Mouse (Mus musculus): ENCODE results near the gene Cdk5rap1. TPM values are rescaled to one million over a fixed set of nuclear protein-coding genes. Genes with fewer than 3 reads are reported as not detected.
"Not testable (repeated sequence)": the region's sequence is repeated elsewhere in the genome, so short reads cannot be mapped to it uniquely, and the experiment has no call there.

Cdk5rap1 gene
- polyA plus RNA-seq, 1 experiment from 2014 or later, result 15.8 TPM

DNA sequence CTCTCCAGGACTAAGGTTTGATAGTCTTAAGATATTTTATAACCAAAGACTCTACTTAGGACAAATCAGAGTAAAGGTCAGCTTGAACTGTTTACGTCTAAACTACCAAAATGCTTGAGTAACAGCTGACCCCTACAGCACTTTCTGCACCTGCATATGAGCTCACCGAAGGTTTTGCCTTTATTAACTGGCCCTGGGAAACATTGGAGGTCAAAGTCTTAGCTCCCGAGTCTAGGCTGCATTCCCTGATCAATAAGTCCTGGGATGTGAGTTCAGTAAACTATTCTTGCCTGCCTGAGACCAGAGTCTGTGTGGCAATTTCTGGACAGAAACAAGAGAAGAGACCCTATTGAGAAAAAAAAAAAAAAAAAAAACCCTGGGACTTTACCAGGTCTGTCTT lies 24.7 kb downstream of the Cdk5rap1 start:
- H3K36me3 ChIP-seq (ENCODE audit: control insufficient read depth, insufficient read depth, low read length), result no peaks in the 10 kb centered on the region
- no peak for DNase-seq (ENCODE audit: low spot score)

DNA sequence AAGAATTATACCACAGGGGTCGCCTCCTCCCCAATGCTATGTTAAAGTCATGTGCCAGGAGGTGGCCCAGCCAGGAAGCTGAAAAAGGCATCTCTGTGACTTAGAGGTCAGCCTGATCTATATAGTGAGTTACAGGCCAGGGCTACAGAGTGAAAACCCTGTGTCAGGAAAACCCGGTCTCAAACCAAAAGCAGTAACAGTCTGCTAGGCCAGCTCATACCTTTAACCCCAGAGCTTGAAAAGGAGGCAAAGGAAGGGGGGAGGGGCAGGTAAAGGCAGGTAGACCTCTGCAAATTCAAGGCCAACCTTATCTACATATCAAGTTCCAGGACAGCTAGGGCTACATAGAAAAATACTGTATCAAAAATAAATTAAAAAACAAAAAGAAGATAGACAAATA lies 33.5 kb downstream of the Cdk5rap1 start:
- Histone ChIP-seq H3K4me1 (replicated peaks; ENCODE audit: control insufficient read depth, insufficient read depth, low read length) (no peaks in the 10 kb centered on the region), H3K4me2 (replicated peaks; ENCODE audit: low read depth, low read length) (no peak overlapping the region), H3K9ac (ENCODE audit: low read depth, low read length) (no peak overlapping the region), H3K4me3 (ENCODE audit: low read depth, low read length) (no peak overlapping the region), H3K9me3 (ENCODE audit: control insufficient read depth, low read length) (no peaks in the 10 kb centered on the region), H3K27me3 (ENCODE audit: control insufficient read depth, insufficient read depth, low read length) (no peaks in the 10 kb centered on the region), H3K36me3 (ENCODE audit: control insufficient read depth, insufficient read depth, low read length) (no peaks in the 10 kb centered on the region), H3K27ac (ENCODE audit: low read depth, low read length) (no peak overlapping the region)
- ATAC-seq (ENCODE audit: low FRiP score), result no peak
- no peak for DNase-seq (ENCODE audit: low spot score)
- 63% methylated on average over 2 of the region's 2 CpGs for WGBS

More for the DNA sequence above, 24.7 kb downstream of the Cdk5rap1 start:
- 90% methylated on average over 3 of the region's 3 CpGs for WGBS
- Histone ChIP-seq H3K4me3 (ENCODE audit: low read depth, low read length) (no peak overlapping the region), H3K27ac (ENCODE audit: low read depth, low read length) (no peak overlapping the region), H3K4me2 (replicated peaks; ENCODE audit: low read depth, low read length) (no peak overlapping the region), H3K4me1 (replicated peaks; ENCODE audit: control insufficient read depth, insufficient read depth, low read length) (no peaks in the 10 kb centered on the region), H3K27me3 (ENCODE audit: control insufficient read depth, insufficient read depth, low read length) (no peaks in the 10 kb centered on the region), H3K9me3 (ENCODE audit: control insufficient read depth, low read length) (no peaks in the 10 kb centered on the region), H3K9ac (ENCODE audit: low read depth, low read length) (no peak overlapping the region)
- ATAC-seq (ENCODE audit: low FRiP score), result no peak

DNA sequence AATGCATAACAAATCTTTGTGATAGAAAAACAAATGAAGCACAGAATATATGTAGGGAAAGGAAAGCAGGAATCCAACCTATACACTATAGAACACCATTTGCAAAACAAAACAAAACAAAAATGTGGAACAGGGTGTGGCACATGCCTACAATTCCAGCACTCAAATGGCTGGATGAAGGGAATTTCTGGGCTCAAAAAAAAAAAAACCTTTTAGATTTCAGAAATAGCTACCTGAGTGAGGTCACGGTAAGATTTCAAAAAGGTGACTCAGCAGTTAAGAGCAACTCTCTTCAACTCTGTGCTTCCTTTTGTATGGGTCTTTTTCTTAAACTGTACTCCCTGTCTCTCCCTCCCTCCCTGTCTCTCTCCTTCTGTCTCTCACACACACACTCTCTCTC lies 34.6 kb downstream of the Cdk5rap1 start:
- Histone ChIP-seq H3K4me1 (replicated peaks; ENCODE audit: control insufficient read depth, insufficient read depth, low read length) (no peaks in the 10 kb centered on the region), H3K36me3 (ENCODE audit: control insufficient read depth, insufficient read depth, low read length) (no peaks in the 10 kb centered on the region), H3K9me3 (ENCODE audit: control insufficient read depth, low read length) (no peaks in the 10 kb centered on the region), H3K9ac (ENCODE audit: low read depth, low read length) (no peak overlapping the region), H3K4me2 (replicated peaks; ENCODE audit: low read depth, low read length) (no peak overlapping the region), H3K27me3 (ENCODE audit: control insufficient read depth, insufficient read depth, low read length) (no peaks in the 10 kb centered on the region), H3K4me3 (ENCODE audit: low read depth, low read length) (no peak overlapping the region), H3K27ac (ENCODE audit: low read depth, low read length) (no peak overlapping the region)
- WGBS, result 74% methylated on average over 1 of the region's 1 CpGs
- DNase-seq (ENCODE audit: low spot score), result no peak
- no peak for ATAC-seq (ENCODE audit: low FRiP score)

DNA sequence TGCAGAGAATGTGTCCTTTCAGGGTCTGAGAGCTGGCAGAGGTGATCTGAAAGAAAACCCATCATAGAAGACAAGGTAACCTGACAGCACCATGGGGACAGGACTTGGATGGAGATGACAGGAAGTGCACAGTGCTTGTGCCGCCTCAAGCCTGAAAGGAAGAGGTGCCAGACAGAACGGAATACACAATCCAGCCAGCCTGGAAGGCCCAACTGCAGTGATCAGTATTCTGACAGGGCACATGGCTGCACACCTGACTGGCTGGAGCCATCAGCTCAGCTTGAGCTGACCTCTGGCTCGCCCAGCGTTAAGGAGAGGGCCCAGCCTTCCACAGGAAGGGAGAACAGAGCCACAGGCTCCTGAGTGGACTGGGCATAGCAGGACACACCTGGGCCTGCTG lies 37.2 kb downstream of the Cdk5rap1 start:
- ATAC-seq (ENCODE audit: low FRiP score) (no peak), DNase-seq (ENCODE audit: low spot score) (no peak)
- no peaks in the 10 kb centered on the region for H3K36me3 ChIP-seq (ENCODE audit: control insufficient read depth, insufficient read depth, low read length)
- WGBS, result 86% methylated on average over 4 of the region's 4 CpGs
- no peak overlapping the region for H3K4me3 ChIP-seq (ENCODE audit: low read depth, low read length)
- H3K9me3 ChIP-seq (ENCODE audit: control insufficient read depth, low read length), result no peaks in the 10 kb centered on the region
- H3K4me1 ChIP-seq (replicated peaks; ENCODE audit: control insufficient read depth, insufficient read depth, low read length), result no peaks in the 10 kb centered on the region
- no peaks in the 10 kb centered on the region for H3K27me3 ChIP-seq (ENCODE audit: control insufficient read depth, insufficient read depth, low read length)
- no peak overlapping the region for H3K9ac ChIP-seq (ENCODE audit: low read depth, low read length)
- no peak overlapping the region for H3K27ac ChIP-seq (ENCODE audit: low read depth, low read length)
- no peak overlapping the region for H3K4me2 ChIP-seq (replicated peaks; ENCODE audit: low read depth, low read length)

DNA sequence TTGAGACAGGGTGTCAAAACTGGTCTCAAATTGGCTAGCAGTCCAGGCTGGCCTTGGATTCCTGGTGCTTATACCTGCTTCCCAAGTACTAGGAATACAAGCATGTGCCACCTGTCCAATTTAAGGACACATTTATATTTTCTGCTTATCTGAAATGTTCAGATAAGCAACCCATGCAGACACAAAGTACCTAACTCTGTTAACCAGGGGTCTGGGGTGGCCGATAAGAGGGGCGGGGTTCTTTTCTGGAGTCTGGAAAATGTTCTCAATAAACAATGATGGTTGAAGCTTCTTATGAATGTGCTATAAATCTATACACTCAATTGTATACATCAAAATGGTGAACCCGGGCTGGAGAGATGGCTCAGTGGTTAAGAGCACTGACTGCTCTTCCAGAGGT lies 46.0 kb downstream of the Cdk5rap1 start:
- WGBS, result 83% methylated on average over 3 of the region's 3 CpGs
- H3K9ac ChIP-seq (ENCODE audit: low read depth, low read length), result no peak overlapping the region
- H3K27me3 ChIP-seq (ENCODE audit: control insufficient read depth, insufficient read depth, low read length), result no peaks in the 10 kb centered on the region
- no peak for ATAC-seq (ENCODE audit: low FRiP score)
- H3K4me1 ChIP-seq (replicated peaks; ENCODE audit: control insufficient read depth, insufficient read depth, low read length), result no peaks in the 10 kb centered on the region
- DNase-seq (ENCODE audit: low spot score), result no peak
- H3K9me3 ChIP-seq (ENCODE audit: control insufficient read depth, low read length), result no peaks in the 10 kb centered on the region
- H3K4me3 ChIP-seq (ENCODE audit: low read depth, low read length), result no peak overlapping the region
- H3K27ac ChIP-seq (ENCODE audit: low read depth, low read length), result no peak overlapping the region
- no peak overlapping the region for H3K4me2 ChIP-seq (replicated peaks; ENCODE audit: low read depth, low read length)
- no peaks in the 10 kb centered on the region for H3K36me3 ChIP-seq (ENCODE audit: control insufficient read depth, insufficient read depth, low read length)

DNA sequence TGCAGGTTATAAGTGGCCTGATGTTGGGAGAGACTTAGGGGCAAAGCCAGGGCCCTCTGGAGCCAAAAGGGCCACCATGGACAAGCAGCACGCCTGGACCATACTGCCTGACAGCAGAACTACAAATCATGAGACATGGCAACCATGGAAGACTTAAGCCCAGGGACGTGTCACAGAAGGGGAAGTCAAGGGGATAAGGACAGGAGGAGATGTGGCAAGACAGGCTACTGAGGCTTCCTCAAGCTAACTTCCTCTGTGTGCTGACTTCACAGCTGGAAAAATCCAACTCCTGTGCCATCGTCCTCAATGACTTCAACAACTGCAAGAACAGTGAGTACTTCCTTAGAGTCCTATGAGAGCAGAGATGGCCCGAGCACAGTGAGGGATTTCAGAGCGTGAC lies 59.0 kb downstream of the Cdk5rap1 start:
- ATAC-seq (ENCODE audit: low FRiP score); H3K27ac ChIP-seq (ENCODE audit: low read depth, low read length): not testable (repeated sequence)

DNA sequence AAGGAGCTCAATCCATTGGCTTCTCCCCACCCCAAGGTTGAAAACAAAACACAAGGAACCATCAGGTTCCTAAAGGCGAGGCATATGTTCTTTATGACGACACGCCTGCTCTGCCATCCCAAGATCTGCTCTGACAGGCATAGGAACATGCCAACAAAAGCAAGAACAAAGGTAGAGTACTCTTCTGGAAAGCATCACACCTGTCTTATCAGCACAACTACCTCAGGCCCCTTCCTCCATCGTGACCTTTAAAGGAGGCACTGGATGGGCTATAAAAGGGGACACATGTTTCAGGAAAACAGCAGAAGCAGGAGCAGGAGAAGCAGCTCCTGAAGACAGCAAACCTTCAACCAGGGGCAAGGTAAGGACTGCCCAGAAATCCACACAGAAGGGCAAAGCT lies 65.9 kb downstream of the Cdk5rap1 start, which contains the start of gene Bpifb9b:
Bpifb9b (plus strand) TSS at position 301 of the 400 bp plus-strand sequence.
- not testable (repeated sequence) for H3K4me2 ChIP-seq (replicated peaks; ENCODE audit: low read depth, low read length); H3K27ac ChIP-seq (ENCODE audit: low read depth, low read length); ATAC-seq (ENCODE audit: low FRiP score); H3K4me3 ChIP-seq (ENCODE audit: low read depth, low read length); H3K9ac ChIP-seq (ENCODE audit: low read depth, low read length); H3K9me3 ChIP-seq (ENCODE audit: control insufficient read depth, low read length); DNase-seq (ENCODE audit: low spot score); H3K36me3 ChIP-seq (ENCODE audit: control insufficient read depth, insufficient read depth, low read length); H3K27me3 ChIP-seq (ENCODE audit: control insufficient read depth, insufficient read depth, low read length); H3K4me1 ChIP-seq (replicated peaks; ENCODE audit: control insufficient read depth, insufficient read depth, low read length)
- 85% methylated on average over 4 of the region's 4 CpGs for WGBS

More for the DNA sequence above, 59.0 kb downstream of the Cdk5rap1 start:
- WGBS, result 86% methylated on average over 5 of the region's 5 CpGs
- not testable (repeated sequence) for H3K4me3 ChIP-seq (ENCODE audit: low read depth, low read length); H3K4me1 ChIP-seq (replicated peaks; ENCODE audit: control insufficient read depth, insufficient read depth, low read length); H3K4me2 ChIP-seq (replicated peaks; ENCODE audit: low read depth, low read length); H3K27me3 ChIP-seq (ENCODE audit: control insufficient read depth, insufficient read depth, low read length); H3K36me3 ChIP-seq (ENCODE audit: control insufficient read depth, insufficient read depth, low read length); DNase-seq (ENCODE audit: low spot score); H3K9ac ChIP-seq (ENCODE audit: low read depth, low read length); H3K9me3 ChIP-seq (ENCODE audit: control insufficient read depth, low read length)

DNA sequence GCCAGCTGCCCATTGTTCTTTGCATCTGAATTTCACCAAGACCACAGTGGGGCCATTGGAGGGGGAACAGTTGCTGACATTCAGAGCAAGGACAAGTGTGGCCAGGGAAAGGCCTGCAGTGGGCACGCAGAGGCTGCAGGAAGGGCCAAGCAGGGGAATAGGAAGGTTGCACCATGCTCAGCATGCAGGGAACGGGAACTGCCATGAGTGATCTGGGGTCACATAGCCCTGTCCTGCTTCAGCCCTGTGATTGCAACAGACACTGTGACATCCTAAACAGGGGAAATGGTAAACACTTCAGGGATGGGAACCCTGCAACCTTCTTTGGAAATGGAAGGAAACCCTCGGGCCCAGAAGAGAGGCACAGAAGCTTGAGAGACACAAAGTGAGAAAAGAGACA lies 68.2 kb downstream of the Cdk5rap1 start:
- H3K4me2 ChIP-seq (replicated peaks; ENCODE audit: low read depth, low read length); H3K27ac ChIP-seq (ENCODE audit: low read depth, low read length); ATAC-seq (ENCODE audit: low FRiP score); H3K36me3 ChIP-seq (ENCODE audit: control insufficient read depth, insufficient read depth, low read length); H3K9me3 ChIP-seq (ENCODE audit: control insufficient read depth, low read length); H3K27me3 ChIP-seq (ENCODE audit: control insufficient read depth, insufficient read depth, low read length); H3K4me1 ChIP-seq (replicated peaks; ENCODE audit: control insufficient read depth, insufficient read depth, low read length); DNase-seq (ENCODE audit: low spot score); H3K9ac ChIP-seq (ENCODE audit: low read depth, low read length); H3K4me3 ChIP-seq (ENCODE audit: low read depth, low read length): not testable (repeated sequence)
- 88% methylated on average over 1 of the region's 3 CpGs for WGBS

DNA sequence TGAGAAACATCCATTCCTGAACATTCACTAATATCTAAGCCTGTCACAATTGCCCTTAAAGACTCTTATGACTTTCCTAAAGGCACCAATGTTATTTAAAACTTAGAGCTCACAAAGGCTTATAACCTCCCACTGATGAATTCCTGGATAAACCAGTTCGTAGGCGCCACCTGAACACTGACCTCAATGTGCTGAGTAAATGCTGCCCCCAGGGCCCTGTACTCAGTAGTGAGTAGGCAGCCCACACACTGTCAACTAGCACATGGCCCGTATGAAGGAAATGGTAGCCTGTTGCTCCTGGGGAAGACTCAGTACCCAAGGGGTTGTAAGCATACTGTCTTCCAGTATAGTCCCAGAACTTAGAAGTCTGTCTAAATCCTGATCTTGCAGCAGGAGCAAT lies 71.0 kb downstream of the Cdk5rap1 start:
- Histone ChIP-seq H3K4me1 (replicated peaks; ENCODE audit: control insufficient read depth, insufficient read depth, low read length) (no peaks in the 10 kb centered on the region), H3K9me3 (ENCODE audit: control insufficient read depth, low read length) (no peaks in the 10 kb centered on the region), H3K9ac (ENCODE audit: low read depth, low read length) (no peak overlapping the region), H3K4me2 (replicated peaks; ENCODE audit: low read depth, low read length) (no peak overlapping the region), H3K27me3 (ENCODE audit: control insufficient read depth, insufficient read depth, low read length) (no peaks in the 10 kb centered on the region), H3K4me3 (ENCODE audit: low read depth, low read length) (no peak overlapping the region), H3K27ac (ENCODE audit: low read depth, low read length) (no peak overlapping the region), H3K36me3 (ENCODE audit: control insufficient read depth, insufficient read depth, low read length) (no peaks in the 10 kb centered on the region)
- WGBS, result 80% methylated on average over 3 of the region's 3 CpGs
- no peak for DNase-seq (ENCODE audit: low spot score)
- no peak for ATAC-seq (ENCODE audit: low FRiP score)
